ENCODE assay signal across 10 mouse cellular contexts in genomic region chr3:83865216-83865615, GRCm38 (mm10). TPM values are rescaled to one million over a fixed set of nuclear protein-coding genes. Genes with fewer than 3 reads are reported as not detected.
DNase-seq lines count a peak whose midpoint lies in the region; TF ChIP-seq lines count a peak whose summit lies in the region.
"Had no signal": no experiment of that assay in that cellular context is flagged by ENCODE, and none has a peak within 500 bp of the region (broad histone marks: within the 10 kb centered on the region; RNA-seq: fewer than 3 reads in every experiment).

No protein-coding gene starts in this region.

- H3K27ac ChIP-seq in layer of hippocampus, adult 2 months: no peak overlapping the region

- no peak overlapping the region for H3K4me3 ChIP-seq in layer of hippocampus, adult 2 months

- peak; percentile 92 for DNase-seq in 3T3-L1 (ENCODE audit: low read depth, low spot score)
- DNase-seq in Muller cell, postnatal 12 days (ENCODE audit: inconsistent ontology term): peak; percentile 73
- DNase-seq in fibroblast of lung, adult 2 months (ENCODE audit: low read depth): peak; percentile 78
- DNase-seq in lung, postnatal 25 days (ENCODE audit: low spot score): peak; percentile 69
- DNase-seq in layer of hippocampus, adult 2 months (ENCODE audit: low spot score in 2 of 2): no peak
- DNase-seq in spleen, postnatal 14 days (ENCODE audit: low spot score in 2 of 2): no peak
- DNase-seq in cerebellum, postnatal 36 days: no peak
- DNase-seq: cerebellum, postnatal 25 days; layer of hippocampus, postnatal 36 days had no signal

- TF ChIP-seq CTCF in layer of hippocampus, adult 2 months (conservative IDR thresholded peaks at IDR 0.05): no peak

RNA-seq across cellular contexts. Expression of gene Tlr2, which starts 23.6 kb away (rescaled TPM):
- under 1 TPM; 0.44 to 0.77 TPM for total RNA-seq in layer of hippocampus, adult 2 months (2021)
- total RNA-seq: MEL had no signal

Comparison
In these comparisons a context has a peak if more than half of its experiments do, and no peak if none do; other contexts are left out.
1. DNase-seq: peak in 3T3-L1 (single experiment), Muller cell, postnatal 12 days (single experiment), fibroblast of lung, adult 2 months (single experiment) and lung, postnatal 25 days (single experiment); none in layer of hippocampus, adult 2 months (0 of 2), spleen, postnatal 14 days (0 of 2) and cerebellum, postnatal 36 days (0 of 2).